Mouse (Mus musculus): ENCODE results near the gene Rbmxl1.

The Rbmxl1 gene

DNA sequence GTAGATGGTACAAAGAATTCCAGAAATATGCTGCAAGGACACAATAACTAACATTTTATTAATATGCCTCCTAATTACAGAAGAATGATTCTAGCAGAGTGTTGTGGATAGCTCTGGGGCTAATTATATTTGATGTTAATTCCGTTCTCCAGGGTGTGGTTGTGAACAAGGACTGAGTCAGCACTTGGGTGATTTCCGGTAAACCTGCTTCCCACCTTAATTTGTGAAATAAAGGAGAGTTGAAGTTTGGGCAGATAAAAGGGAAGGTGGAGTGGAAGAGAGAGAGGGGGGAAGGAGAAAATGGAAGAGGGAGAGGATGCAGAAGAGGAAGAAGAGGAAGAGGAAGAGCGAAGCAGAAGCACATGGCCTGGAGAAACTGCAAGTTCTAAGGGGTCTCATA, 19.0 kb downstream of the Rbmxl1 start:
- no peak for DNase-seq

DNA sequence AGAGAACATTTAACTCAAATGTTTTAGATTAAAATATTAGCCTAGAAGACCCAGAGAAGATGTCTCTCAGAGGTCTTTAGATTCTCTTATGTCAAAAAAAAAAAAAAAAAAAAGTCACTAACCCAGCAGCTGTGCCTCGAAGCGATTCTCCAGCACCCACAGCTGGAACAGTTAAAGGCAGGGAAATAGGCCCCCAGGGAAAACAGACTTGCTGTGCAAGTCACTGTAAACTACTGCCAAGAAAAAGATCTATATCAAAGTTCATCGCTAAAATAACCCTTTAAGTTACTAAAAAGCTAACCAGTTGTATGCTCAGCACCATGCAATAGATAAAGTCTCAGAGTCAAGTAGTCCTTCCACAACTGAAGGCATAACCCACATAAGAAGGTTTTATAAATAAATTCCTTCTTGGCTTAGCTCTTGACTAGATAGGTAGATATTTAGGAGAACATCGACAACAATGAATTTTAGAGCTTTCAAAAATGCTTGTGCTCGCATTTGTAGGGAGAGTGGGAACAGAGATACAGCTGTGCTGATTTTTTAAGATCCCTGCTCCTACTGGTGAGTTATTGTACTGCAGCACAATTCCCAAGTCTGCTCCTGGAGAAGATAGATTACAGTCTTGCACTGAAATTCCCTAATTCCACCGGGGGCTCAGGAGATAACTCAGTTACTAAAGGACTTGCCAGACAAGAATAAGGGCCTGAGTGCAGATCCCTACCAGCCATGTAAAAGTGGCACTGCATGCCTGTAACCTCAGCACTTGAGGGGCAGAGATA, 31.5 kb downstream of the Rbmxl1 start:
- DNase-seq: no peak

DNA sequence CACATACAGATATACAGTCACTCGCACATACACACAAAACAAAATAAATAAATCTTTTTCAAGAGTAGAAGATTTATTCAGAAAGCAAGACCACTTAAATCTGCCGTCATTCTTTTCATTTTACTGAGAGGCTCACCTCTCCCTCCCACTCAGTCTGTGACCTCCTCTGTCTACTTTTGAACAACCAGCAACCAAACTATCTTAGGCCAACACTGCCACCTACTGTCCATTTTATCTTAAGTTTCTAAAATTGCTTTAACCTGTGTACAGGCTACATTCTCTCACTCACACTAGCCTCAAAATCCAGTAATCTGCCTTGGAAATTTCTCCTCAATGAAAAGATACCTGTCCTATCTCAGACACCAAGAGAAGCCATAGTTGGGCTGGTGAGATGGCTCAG, 40.8 kb downstream of the Rbmxl1 start:
- DNase-seq: no peak

DNA sequence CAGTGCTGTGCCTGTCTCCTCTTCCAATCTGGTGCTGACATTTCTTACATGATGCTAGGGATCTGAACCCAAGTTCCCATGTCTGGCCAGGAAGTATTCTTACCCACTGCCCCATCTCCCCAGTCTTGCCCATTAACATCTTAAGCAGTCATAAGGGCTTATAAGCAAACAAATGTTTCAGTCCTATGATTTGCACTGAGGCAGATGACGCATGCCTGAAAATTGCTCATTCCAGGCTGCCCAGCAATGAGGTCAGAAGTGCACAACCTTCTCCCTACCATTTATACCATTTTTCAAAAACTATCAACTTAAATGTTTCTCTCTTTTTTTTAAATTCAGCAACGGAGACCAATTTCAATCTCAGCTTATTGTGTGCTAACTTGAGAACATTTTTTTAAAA, 44.8 kb downstream of the Rbmxl1 start:
- DNase-seq: no peak

DNA sequence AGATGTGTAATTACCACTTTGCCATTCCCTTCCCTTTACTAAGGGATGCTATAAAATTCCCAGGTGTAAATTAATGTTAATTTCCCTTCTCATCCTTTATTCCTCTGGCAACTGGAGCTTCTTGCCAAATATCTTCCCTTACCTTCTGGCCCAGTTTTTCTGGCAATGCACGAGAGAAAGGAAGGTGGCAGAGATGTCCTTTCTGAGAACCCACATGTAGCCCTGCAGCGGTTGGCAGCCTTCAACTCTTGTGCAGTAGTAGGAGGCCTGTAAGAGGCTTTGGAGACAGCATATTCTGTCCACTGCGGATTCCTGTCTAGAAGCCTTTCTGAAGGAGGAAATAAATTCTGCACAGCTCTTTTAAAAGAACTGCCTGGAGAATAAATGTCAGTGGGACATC, 52.3 kb downstream of the Rbmxl1 start:
- DNase-seq: no peak

Measured in cerebellum, adult 9-10 months (tissue).